Mouse (Mus musculus) lung, postnatal 0 days (tissue): Measurements from ENCODE around the gene Dach1. TPM values are rescaled to one million over a fixed set of nuclear protein-coding genes. Genes with fewer than 3 reads are reported as not detected.
A peak's percentile ranks its signal among the peaks of the same experiment; 100 is the strongest.

Experiments used
- ATAC-seq: fragments of 200-750 bp; cut with Nextera tagmentation; 2 replicates; pipeline ENCODE4 v1.8.0; 2017; ENCODE audit warnings: moderate library complexity
- DNase-seq: peaks from one replicate; pipeline ENCODE4 v3.0.0-alpha.2; 2016; ENCODE audit warnings: low spot score
- H3K27ac ChIP-seq: fragments of 300-500 bp; sonication (generic); 2 replicates; pipeline ENCODE4 v1.5.1; 2014; ENCODE audit warnings: antibody characterized with exemption, mild to moderate bottlenecking, low read length, mixed read lengths
- H3K27me3 ChIP-seq: fragments of 300-500 bp; sonication (generic); replicated peaks from 2 replicates; pipeline ENCODE4 v1.6.1; 2014; ENCODE audit warnings: low read length, mixed read lengths; ENCODE audit not compliant: insufficient read depth
- H3K36me3 ChIP-seq: fragments of 300-500 bp; sonication (generic); 2 replicates; pipeline ENCODE4 v1.6.1; 2014; ENCODE audit warnings: low read length, mixed read lengths; ENCODE audit not compliant: insufficient read depth
- H3K4me1 ChIP-seq: fragments of 300-500 bp; sonication (generic); 2 replicates; pipeline ENCODE4 v1.6.1; 2014; ENCODE audit warnings: antibody characterized with exemption, low read depth, low read length, mixed read lengths; ENCODE audit not compliant: insufficient read depth
- H3K4me2 ChIP-seq: fragments of 300-500 bp; sonication (generic); replicated peaks from 2 replicates; pipeline ENCODE4 v1.6.1; 2014; ENCODE audit warnings: low read depth, mild to moderate bottlenecking, low read length, moderate library complexity, mixed read lengths
- H3K4me3 ChIP-seq: fragments of 300-500 bp; sonication (generic); 2 replicates; pipeline ENCODE4 v1.5.1; 2014; ENCODE audit warnings: low read depth, low read length
- H3K9ac ChIP-seq: fragments of 300-500 bp; sonication (generic); replicated peaks from 2 replicates; pipeline ENCODE4 v1.6.1; 2014; ENCODE audit warnings: low read depth, mild to moderate bottlenecking
- H3K9me3 ChIP-seq: fragments of 300-500 bp; sonication (generic); 2 replicates; pipeline ENCODE4 v1.6.1; 2016; ENCODE audit warnings: low read length, mixed read lengths
- CTCF ChIP-seq: IDR thresholded peaks from 2 replicates; pipeline ENCODE4 v1.5.1; 2016; ENCODE audit warnings: antibody characterized with exemption, mild to moderate bottlenecking
- EP300 ChIP-seq: IDR thresholded peaks from 2 replicates; pipeline ENCODE4 v1.6.1; 2016; ENCODE audit warnings: antibody characterized with exemption, mild to moderate bottlenecking, control low read depth
- WGBS: fragments of 180-500 bp; shearing (Covaris S2); extraction: QIAGEN DNeasy Blood & Tissue Kit; methylation state at CpG from one replicate; pipeline ENCODE4 v1.1.7; 2014; 5-methylcytosine and 5-hydroxymethylcytosine counted together
- polyA plus RNA-seq: library from polyadenylated mRNA; unstranded; fragments of >200 nt; fragmentation: Nextera tagmentation; extraction: Ambion mirVana; gene quantifications from 2 replicates; pipeline ENCODE4 v1.2.1, GENCODE M21; 2015

The Dach1 gene
- 4.2 and 7.7 TPM in 2 replicates for polyA plus RNA-seq

GRCm38 (mm10) chr14:98169421-98170076 lies at the start of gene Dach1:
Gene Dach1, minus strand, starts transcription at chr14:98169765.
- peak within 1 kb of the TSS; percentile 74 for H3K4me2 ChIP-seq
- ATAC-seq = peak; percentile 81
- no peaks in the 10 kb centered on the region for H3K4me1 ChIP-seq
- under 1% methylated on average over 30 of the region's 32 CpGs for WGBS
- peak within 1 kb of the TSS; percentile 68 for H3K9ac ChIP-seq
- peak; percentile 90 for DNase-seq
- no peaks in the 10 kb centered on the region for H3K36me3 ChIP-seq
- H3K9me3 ChIP-seq = no peaks in the 10 kb centered on the region
- H3K27me3 ChIP-seq = no peaks in the 10 kb centered on the region
- H3K27ac ChIP-seq = peak within 1 kb of the TSS; percentile 82
- peak within 1 kb of the TSS; percentile 72 for H3K4me3 ChIP-seq
- TF ChIP-seq CTCF = no peak
- TF ChIP-seq EP300 = no peak

- Histone ChIP-seq H3K9ac (no peak overlapping the region), H3K4me2 (no peak overlapping the region), H3K27ac (no peak overlapping the region), H3K36me3 (no peaks in the 10 kb centered on the region), H3K9me3 (no peaks in the 10 kb centered on the region), H3K4me3 (no peak overlapping the region), H3K27me3 (no peaks in the 10 kb centered on the region), H3K4me1 (no peaks in the 10 kb centered on the region)
- DNase-seq (no peak), ATAC-seq (no peak)
- WGBS = 84% methylated on average over 3 of the region's 3 CpGs
- TF ChIP-seq EP300 (no peak), CTCF (no peak)
These were observed 30.5 kb upstream of the Dach1 start for GRCm38 (mm10) chr14:98200089-98200488.

GRCm38 (mm10) chr14:98181545-98181944 lies 12.0 kb upstream of the Dach1 start:
- H3K9me3 ChIP-seq = no peaks in the 10 kb centered on the region
- WGBS = 8% methylated on average over 1 of the region's 1 CpGs
- no peaks in the 10 kb centered on the region for H3K4me1 ChIP-seq
- no peak overlapping the region for H3K27ac ChIP-seq
- ATAC-seq (no peak), DNase-seq (peak; percentile 65)
- no peak for TF ChIP-seq EP300
- peak; percentile 72 for TF ChIP-seq CTCF
- no peaks in the 10 kb centered on the region for H3K36me3 ChIP-seq
- H3K4me3 ChIP-seq = no peak overlapping the region
- H3K27me3 ChIP-seq = no peaks in the 10 kb centered on the region
- no peak overlapping the region for H3K9ac ChIP-seq
- H3K4me2 ChIP-seq = no peak overlapping the region

- TF ChIP-seq EP300 (no peak), CTCF (no peak)
- no peak overlapping the region for H3K4me3 ChIP-seq
- DNase-seq = no peak
- H3K9me3 ChIP-seq = no peaks in the 10 kb centered on the region
- 73% methylated on average over 2 of the region's 2 CpGs for WGBS
- H3K27ac ChIP-seq = no peak overlapping the region
- no peak for ATAC-seq
- H3K9ac ChIP-seq = no peak overlapping the region
- H3K27me3 ChIP-seq = no peaks in the 10 kb centered on the region
- no peak overlapping the region for H3K4me2 ChIP-seq
- H3K4me1 ChIP-seq = no peaks in the 10 kb centered on the region
- no peaks in the 10 kb centered on the region for H3K36me3 ChIP-seq
These were observed 4.3 kb upstream of the Dach1 start for GRCm38 (mm10) chr14:98173831-98174230.

GRCm38 (mm10) chr14:98172394-98172905 lies 2.9 kb upstream of the Dach1 start:
- Histone ChIP-seq H3K9me3 (no peaks in the 10 kb centered on the region), H3K4me3 (no peak overlapping the region), H3K27ac (no peak overlapping the region), H3K36me3 (no peaks in the 10 kb centered on the region), H3K9ac (no peak overlapping the region), H3K4me2 (no peak overlapping the region), H3K4me1 (no peaks in the 10 kb centered on the region), H3K27me3 (no peaks in the 10 kb centered on the region)
- ATAC-seq (no peak), DNase-seq (no peak)
- TF ChIP-seq CTCF (no peak), EP300 (no peak)
- 25% methylated on average over 5 of the region's 5 CpGs for WGBS

- Histone ChIP-seq H3K4me2 (no peak overlapping the region), H3K27me3 (no peaks in the 10 kb centered on the region), H3K36me3 (no peaks in the 10 kb centered on the region), H3K4me3 (no peak overlapping the region), H3K27ac (no peak overlapping the region), H3K4me1 (no peaks in the 10 kb centered on the region), H3K9me3 (no peaks in the 10 kb centered on the region), H3K9ac (no peak overlapping the region)
- 32% methylated on average over 5 of the region's 5 CpGs for WGBS
- TF ChIP-seq EP300 (no peak), CTCF (no peak)
- DNase-seq (no peak), ATAC-seq (no peak)
These were observed 2.3 kb upstream of the Dach1 start for GRCm38 (mm10) chr14:98171861-98172260.
